Mouse (Mus musculus) cortical plate, adult 2 months (tissue): ENCODE measurements around the gene Wfdc1.

Source experiments
- CTCF ChIP-seq: fragments of 200-500 bp; IDR thresholded peaks from 2 replicates; pipeline ENCODE4 v1.5.1; 2011; ENCODE audit warnings: mild to moderate bottlenecking, control low read depth, low read length; ENCODE audit not compliant: insufficient read depth; ENCODE audit errors: extremely low read depth
- POLR2A ChIP-seq: fragments of 200-500 bp; IDR thresholded peaks from 2 replicates; pipeline ENCODE4 v1.6.1; 2011; ENCODE audit warnings: mild to moderate bottlenecking, low read length, control low read depth; ENCODE audit not compliant: insufficient read depth; ENCODE audit errors: extremely low read depth

DNA sequence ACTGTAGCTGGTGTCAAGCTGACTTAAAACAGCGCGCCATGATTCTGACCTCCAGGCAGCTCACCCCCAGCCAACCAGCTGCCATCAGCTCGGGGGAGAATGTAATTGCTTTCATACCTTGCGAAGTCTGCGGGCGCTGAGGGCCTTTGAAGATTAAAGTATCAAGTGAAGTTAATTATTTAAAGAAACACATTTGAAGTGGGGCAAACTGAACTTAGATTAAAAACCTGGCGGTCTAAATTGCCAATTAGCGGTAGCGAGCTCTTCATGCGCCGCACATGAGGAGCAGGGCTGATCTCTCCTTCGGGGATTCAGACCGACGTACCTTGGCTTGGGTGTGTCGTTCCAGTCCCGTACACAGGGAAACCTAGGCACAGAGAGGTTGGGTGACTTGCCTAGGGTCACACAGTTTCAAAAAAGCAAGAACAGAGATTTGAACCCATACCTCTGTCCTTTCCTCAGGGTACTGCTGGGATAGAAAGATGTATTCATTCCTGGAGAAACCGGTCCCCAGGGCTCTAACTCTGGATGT lies 21.7 kb upstream of the Wfdc1 start:
- TF ChIP-seq POLR2A = no peak
- no peak for TF ChIP-seq CTCF
